Mouse (Mus musculus): ENCODE measurements around the gene Gtf2e1. TPM values are rescaled to one million over a fixed set of nuclear protein-coding genes. Genes with fewer than 3 reads are reported as not detected.

Gene Gtf2e1
- 10 to 100 TPM; 10.2 to 14.1 (median 11.6) TPM for total RNA-seq (2022)

DNA sequence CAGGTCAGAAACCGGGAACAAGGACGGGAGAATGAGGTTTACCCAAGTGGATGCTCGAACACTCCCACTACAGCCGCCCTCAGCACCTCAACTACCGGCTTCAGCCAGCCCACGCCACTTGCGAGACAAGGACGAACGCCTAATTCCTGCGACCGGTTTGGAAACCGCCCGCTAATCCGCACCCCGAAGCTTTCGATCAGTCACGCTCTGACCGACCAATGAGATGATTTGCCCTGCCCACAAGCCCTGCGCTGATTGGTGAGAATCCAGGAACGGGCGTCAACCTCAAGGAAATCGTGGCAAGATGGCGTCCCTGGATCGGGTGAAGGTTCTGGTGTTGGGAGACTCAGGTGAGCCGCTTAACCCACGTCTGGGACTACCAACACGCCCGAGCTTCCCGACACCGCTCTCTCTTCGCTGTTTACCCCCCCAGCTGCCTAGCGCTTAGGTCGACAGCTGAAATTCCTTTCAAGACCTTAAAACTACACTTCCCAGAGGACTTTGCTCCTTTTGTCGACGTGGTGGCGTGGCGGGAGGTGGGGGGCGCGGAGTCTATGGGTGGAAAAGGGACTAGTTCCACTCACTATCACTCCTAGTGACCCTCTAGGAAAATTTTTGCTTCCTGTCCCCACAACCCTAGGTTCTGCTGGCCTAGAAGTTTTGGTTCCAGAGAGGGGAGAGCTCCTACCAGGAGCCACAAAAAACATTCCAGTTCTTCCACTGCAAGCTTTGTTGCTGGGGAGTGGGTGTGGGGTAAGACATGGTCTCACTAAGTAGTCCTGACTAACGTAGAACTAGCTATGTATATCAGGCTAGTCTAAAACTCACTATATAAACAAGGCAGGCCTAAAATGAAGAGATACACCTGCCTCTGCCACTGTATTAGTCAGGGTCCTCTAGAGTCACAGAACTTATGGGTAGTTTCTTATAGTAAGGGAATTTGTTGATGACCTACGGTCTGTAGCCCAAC is at the start of gene Gtf2e1, which contains the start of gene Rabl3:
TSS of gene Gtf2e1 (minus strand) at position 179 of the 970 bp plus-strand sequence.
TSS of gene Rabl3 (plus strand) at position 275 of the 970 bp plus-strand sequence.
- peak; percentile 96 to 97 for DNase-seq (ENCODE audit: low spot score in 2 of 2)

DNA sequence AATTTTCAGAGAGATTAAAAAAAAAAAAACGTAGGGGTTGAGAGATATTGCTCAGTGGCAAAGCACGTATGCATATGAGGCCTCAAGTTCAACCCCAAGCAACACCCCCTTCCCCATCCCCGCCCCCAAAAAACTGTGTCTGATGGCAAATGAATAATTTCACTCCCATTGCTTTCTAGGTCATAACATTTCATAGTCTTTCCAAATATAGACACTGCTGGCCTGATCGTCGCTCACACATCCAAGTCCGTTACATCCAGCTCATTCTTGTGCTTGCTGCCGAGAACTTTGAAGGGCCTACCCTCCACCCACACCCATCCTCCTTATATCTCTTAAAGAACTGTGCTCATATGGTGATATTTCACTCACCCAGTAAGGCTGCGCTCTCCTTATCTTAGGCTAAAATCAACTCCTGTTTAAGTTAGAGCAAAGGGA is 45.6 kb upstream of the Gtf2e1 start:
- DNase-seq (ENCODE audit: low spot score in 2 of 2): no peak

DNA sequence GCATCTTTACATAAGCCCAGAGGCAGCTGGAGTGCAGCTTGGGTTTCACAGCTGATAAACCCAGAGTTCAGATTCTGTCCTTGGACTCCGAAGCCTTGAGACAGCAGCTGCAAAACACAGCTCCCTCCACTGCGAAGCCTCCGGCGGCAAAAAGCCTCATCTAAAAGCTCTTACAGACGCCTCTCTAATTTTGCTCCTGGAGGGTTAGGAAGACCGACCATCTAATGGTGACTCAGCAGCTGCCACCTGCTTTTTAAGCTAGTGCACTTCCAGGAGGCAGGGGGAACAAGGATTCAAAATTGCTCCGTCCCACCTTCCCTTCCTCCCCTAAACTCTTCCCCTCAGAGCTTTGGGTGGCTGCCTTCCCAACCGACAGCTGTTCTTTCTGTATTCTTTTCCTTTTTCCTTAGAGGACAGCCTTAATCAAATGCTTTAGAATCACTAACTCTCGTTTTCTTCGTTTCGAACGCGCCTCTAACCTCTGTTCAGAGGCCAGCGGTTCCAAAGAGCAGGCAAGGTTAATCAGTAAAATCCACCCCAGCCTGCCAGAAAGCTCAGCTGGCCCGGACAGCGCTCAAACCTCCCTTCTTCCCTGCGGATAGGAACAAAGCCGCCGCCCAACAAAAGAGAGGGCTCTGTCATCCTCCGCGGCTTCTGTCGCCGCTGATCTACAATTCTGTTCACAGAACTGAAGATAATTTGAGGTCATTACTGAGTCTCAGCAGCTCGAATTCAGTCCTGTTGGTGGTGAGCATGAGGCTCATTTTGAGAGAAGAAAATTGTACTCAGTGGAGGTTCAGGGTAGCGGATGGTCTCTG is 44.8 kb upstream of the Gtf2e1 start:
- no peak for DNase-seq (ENCODE audit: low spot score in 2 of 2)

DNA sequence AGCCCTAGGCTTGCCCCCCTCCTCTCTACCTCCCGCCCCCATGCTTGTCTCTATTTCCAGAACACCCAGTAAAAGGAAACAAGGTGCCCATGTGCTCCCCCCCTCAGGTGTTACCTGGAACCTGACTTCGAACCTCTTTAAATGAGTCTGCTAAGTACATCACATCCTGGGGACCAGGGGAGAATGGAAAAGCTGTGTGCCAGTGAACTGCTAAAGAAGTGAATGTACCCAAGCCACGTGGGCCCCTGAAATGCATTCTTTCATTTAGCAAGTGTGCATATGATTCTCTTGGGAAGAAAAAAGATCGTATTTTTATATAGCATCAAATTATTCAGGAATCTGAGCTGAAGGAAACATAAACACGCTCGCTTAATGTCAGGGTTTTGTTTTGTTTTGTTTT is 44.2 kb upstream of the Gtf2e1 start:
- DNase-seq (ENCODE audit: low spot score in 2 of 2): no peak

DNA sequence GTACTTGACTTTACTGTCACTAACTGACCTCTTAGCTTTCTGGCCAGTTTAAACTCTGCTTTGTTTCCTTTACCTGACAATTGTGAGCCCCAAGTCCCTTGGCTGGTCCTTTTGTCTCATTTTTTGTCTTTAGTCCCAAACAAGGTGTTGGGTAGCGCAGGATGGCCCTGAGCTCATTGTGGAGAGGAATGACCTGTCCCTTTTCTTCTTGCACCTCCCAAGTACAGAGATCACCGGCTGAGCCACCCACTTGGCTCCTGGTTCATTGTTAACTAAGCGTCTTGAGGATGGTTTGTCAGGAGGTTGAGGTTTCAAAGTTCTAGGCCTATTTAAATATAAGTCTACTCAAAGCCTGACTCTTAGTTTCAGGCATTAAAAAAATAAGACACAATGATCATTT is 43.7 kb upstream of the Gtf2e1 start:
- DNase-seq (ENCODE audit: low spot score in 2 of 2): no peak

DNA sequence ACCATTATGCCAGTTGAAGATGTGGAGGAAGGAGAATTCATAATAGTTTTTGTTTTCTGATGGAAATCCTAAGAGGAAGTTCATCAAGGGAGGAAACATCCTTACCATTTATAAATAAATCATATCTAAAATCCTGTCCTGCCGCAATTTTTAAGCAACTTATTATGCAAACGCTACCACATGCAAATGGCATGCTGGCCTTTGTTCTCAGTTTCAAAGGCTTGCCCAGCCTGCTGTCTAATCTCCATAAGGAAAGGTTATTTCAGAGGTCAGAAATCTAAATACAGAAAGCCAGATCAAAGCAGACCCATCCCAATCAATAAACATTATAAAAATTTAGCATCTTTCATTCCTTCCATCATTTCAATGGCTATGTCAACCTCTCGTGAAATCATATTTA is 42.3 kb upstream of the Gtf2e1 start:
- no peak for DNase-seq (ENCODE audit: low spot score in 2 of 2)

DNA sequence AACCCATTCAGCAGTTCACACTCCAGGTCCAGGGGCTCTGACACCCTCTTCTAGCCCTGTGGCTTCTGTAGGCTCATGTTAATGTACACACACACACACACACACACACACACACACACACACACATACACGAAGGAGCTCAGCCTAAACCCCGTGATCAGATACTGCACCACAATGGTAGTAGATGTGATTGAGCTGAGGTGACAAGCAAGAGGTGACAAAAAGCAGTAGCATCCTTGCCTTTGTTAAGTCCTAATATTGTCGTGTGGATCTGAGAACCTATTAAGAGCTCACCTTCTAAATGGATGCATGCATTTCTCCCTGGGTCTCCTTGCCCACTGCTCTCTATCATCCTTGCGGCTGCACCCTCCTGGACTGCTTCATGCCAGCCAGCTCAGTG is 41.1 kb upstream of the Gtf2e1 start:
- DNase-seq (ENCODE audit: low spot score in 2 of 2): no peak

DNA sequence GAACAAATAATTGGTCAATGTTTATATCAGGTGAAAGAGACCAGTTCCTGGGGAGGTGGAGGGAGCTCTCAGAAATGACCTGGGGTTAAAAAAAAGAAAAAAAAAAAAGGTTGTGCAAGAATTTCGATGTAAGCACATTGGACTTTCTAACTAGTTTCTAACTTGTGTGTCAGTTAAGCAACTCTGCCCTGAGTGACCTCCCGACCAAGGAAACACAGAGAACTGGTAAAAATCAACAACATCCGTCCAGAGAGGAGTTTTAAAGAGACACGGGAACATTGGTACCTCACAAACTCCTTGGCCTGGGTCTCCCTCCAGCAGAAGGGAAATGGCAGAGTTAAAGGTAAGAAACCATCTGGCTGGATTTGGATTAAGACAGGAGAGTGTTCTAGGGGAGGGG is 40.4 kb upstream of the Gtf2e1 start, which contains the start of gene Hgd:
TSS of gene Hgd (plus strand) at position 160 of the 400 bp plus-strand sequence.
- no peak for DNase-seq (ENCODE audit: low spot score in 2 of 2)

DNA sequence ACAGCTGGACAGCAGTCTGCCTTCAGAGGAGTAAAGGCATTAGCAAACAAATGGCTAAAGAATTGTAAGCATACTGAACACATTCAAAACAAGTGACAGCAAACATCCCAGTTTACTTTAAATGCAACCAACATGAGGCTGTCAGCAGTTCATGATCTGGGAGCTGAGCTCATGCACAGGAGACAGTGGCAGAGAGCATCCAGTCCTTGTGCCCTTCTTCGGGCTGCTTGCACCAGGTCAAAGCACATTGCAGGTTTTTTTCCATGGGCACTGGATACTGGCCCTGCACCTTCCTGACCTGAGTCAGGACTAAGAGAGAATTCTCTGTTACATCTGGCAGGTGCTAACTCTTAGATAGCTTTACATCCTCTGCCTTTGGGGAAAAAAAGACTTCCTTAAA is 40.0 kb upstream of the Gtf2e1 start:
- DNase-seq (ENCODE audit: low spot score in 2 of 2): no peak

DNA sequence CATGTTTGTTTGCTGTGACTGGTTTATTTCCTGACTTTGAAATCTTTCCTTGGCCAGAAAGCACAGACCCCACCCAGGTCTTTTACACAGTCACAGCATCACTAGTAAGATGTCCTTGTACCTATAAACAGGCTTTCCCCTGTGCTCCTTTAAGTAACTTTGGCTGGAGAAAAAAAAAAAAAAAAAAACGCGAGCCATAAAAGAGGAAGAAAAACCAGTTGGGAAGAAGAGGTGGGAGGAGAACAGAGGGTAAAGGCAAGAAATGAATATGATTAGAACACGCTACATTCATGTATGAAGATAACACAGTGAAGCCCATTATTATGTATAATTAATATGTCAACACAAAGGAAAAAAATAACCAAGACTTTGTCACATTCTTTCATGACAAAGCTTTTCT is 35.7 kb upstream of the Gtf2e1 start:
- no peak for DNase-seq (ENCODE audit: low spot score in 2 of 2)

DNA sequence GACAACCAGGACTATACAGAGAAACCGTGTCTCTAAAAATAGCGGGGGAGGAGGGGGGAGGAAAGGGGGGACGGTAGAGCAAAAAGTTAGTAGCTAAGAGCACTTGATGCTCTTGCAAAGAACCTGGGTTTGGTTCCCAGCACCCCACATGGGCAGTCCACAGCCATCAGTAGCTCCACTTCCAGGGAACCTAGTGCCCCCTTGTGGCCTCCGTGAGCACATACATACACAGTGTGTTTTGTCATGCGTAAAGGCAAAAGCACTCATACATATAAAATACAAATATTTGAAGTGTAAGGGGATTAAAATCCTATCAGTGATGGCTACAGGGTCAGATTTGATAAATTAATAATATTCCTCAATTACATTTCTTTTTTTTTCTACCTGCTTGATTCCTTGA is 33.5 kb upstream of the Gtf2e1 start:
- DNase-seq (ENCODE audit: low spot score in 2 of 2): no peak

DNA sequence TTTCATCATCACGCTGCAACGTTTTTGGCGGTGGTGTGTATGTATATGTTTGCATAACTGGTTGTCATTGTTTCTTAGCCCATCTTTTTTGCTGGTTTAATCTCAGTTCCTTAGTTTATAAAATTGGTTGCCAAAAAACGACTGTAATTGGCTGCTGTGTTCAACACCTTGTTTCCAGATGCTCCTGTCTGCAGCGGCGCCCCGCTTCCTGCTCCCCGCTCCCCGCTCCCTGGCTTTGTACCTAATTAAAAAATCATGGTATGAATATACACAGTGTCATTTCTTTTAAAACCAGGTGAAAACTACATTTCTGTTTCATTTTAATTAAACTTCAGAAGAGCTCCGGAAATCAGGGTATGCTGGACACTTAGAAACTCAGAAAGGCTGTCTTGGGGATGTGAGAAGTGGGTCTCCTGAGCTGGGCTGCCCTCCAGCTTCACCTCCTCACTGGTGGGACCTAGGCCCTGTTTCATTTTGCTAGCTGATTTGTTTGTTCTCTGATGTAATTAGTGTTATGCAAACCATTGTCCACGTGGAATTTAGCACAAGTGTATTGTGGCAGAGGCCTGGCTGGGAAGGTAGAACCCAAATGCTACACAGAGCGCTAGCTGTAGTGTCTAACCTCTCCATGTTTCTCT is 32.6 kb upstream of the Gtf2e1 start:
- no peak for DNase-seq (ENCODE audit: low spot score in 2 of 2)

DNA sequence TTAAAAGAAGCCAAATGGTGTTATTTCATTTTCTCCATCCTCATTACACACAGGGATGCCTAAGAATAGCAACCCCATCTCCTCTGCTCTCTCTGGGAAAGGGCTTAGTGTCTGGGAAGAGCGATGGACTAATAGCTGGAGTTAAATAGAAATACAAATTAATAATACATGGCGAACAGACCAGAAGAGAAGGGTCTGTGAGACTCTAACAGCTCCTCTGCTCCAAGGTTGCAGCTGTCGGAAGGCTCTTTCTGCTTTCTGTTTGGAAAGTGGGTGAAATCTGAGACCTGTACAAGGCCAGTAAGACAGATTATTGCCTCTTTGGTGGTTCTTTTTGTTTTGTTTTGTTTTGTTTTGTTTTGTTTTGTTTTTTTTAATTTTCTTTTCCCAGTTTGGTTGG is 32.0 kb upstream of the Gtf2e1 start:
- DNase-seq (ENCODE audit: low spot score in 2 of 2): no peak

DNA sequence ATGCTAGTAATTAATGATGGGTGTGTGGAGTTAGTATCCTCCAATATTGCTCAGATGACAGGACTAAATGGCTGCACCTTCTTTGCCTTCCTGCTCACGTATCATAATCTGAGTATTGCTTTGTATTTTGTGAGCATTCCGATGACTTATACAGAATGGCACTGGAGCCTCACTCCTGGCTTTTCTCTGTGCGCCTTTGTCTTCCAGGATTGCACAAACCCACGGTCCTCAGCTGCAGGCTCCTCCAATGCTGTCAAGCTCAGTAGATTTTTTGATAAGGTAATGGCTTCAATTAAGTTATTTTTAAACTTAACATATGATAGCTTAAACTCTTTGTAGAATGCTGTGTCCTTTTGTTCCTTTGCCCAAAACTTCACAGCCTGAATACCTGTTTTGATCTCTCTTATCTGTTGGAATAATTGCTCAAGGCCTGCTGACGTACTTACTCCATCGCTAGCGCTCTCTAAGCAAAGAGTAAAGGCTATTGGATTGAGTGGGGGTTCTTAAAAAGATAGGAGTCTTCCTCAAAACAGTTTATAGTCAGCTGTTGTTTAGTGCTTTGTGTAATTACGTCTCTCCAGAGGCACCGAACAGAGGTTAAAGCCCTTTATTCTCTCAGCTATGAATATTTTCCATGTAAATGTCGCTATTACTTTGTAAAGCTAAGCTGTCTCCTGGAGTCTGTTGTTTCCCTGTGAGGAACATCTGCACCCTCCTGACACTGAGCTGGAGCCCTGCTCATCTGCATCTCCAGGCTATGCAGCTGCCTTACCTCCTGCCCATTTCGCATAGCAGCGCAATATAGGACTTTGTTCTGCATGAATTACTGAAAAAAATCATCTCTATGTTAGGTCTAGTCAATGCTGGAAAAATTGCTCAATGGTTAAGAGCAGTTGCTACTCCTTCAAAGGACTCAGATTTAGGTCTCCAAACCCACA is 27.8 kb upstream of the Gtf2e1 start:
- DNase-seq (ENCODE audit: low spot score in 2 of 2): no peak

DNA sequence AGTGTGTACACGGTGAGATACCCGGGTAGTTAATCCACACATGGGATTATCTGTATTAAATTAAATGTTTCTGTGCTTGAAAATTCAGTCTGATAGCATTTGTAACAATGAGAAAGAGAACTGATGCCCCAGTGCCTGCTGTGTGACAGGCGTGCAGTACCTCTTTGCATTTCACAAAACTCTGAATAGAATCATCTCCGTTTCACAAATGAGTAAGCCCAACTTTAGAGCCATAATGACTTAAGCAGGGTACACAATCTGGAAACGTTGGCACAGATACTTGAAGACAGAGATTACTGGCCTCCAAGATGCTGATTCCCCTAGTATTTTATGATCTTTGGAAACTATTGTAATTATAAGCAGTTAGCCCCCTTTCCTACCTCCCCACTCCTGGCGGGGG is 26.5 kb upstream of the Gtf2e1 start:
- no peak for DNase-seq (ENCODE audit: low spot score in 2 of 2)

DNA sequence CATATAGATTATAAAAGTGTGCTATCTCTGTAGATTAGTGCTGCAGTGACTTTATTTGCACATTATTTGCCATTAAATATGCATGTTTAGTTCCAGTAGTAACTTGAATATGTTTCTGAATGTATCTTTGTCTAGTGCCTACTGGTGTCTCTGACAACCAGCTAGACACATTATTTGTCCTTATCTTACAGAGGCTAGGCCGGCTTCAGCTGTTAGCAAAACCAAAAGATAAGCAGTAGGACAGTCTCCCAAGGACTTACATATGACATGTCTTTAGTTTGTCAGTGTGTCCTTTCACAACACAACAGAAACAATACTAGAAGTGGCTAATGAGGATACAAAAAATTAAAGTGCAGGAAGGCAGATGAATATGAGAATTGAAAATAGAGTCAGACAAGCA is 25.5 kb upstream of the Gtf2e1 start:
- DNase-seq (ENCODE audit: low spot score in 2 of 2): no peak

DNA sequence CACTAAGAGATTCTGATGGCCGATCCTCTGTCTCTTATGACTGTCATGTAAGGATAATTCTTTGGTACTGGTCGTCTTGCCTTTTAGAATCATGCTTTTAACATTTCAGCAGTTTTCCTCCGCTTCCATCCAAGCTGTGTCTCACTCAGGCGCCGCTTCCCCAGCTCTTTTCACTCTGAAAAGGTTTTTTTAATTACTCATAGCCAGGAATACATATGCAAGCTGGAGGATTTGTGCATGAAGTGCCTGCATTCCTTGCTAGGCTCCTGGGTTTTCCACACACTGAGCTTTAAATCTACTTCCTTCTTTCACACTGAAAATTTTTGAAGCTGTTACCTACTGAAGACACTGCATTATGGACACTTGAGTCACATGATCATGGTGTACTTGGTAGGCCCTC is 23.4 kb upstream of the Gtf2e1 start:
- no peak for DNase-seq (ENCODE audit: low spot score in 2 of 2)

DNA sequence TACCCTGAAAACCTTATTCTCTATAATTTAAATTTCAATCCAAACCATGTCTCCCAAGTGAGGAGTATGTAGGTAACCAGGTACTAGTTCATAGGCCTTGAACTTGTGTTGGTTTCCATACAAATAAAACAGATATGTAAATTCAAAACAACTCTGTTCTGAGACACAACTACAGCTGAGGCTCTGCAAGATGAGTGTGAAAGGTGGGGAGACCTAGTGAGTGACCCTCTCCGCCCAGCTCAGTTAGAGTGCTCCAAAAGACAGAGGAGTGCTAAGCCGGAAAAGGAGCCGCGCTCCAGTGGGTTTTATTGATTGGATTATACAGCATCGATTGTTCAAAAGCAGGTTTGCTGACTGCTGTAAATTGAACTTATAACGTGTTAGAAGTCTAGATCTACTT is 22.8 kb upstream of the Gtf2e1 start:
- DNase-seq (ENCODE audit: low spot score in 2 of 2): no peak

DNA sequence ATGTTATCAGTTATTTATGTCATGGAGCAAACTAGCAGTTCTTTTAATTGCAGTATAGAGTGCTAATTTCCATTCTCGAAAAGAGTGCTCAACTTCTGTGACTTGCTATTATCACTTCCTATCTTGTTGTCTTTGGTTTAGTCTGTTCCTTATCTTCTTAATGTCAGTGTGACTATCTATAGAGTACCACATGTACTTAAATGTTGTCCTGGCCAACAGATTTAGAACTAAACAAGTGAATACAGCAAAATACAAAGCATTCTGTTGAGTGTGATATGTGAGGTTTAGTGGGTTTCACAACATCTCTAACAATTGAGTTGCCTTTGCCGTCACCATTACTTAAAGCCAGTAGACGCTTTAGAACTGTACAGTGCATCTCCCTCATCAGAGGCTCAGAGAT is 13.2 kb upstream of the Gtf2e1 start:
- DNase-seq (ENCODE audit: low spot score in 2 of 2): no peak

DNA sequence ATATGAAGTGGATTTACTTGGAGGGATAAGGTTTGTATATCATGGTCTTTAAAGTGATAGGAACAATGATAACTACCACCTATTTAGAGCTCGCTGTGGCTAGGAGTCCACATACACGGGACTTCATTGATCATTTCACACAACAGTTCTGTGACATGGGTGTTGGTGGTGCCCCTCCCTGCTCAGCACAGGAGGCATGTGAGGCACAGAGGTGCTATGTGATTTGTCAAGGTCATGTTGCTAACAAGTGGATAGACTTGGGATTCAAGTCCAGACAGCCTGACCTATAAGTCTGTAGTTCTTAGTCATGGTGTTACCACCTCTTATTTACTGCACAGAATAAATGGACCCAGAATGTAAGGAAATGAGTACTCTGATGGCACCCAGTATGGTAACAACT is 11.4 kb upstream of the Gtf2e1 start:
- DNase-seq (ENCODE audit: low spot score in 2 of 2): no peak

DNA sequence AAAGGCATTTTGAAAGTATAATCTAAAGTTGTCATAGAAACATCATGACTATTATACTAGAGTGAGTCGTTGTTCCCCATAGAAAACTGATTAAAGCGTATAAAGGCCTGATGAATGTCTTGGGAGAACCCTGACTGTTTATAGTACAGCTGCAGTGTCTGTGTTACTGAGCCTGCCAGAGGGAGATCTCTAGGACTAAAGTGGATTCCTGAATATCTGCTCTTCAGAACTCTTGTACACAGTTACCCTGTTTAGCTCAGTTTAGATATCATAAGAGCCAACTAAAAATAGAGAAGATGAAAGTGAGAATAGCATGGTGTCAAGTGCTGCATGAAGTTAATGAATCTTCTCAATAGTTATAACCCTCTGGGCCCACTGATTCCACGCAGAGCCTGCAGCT is 10.7 kb upstream of the Gtf2e1 start:
- DNase-seq (ENCODE audit: low spot score in 2 of 2): no peak
